Mouse (Mus musculus) liver, embryonic 11.5 days (tissue): ENCODE results near the gene Gm10591. TPM values are rescaled to one million over a fixed set of nuclear protein-coding genes. Genes with fewer than 3 reads are reported as not detected.
"Not testable (repeated sequence)": the region's sequence is repeated elsewhere in the genome, so short reads cannot be mapped to it uniquely, and the experiment has no call there.

Experiments
- ATAC-seq: fragments of 200-750 bp; cut with Nextera tagmentation; replicated peaks from 2 replicates; pipeline ENCODE4 v1.8.0; 2017; ENCODE audit warnings: moderate number of reproducible peaks, mild to moderate bottlenecking, moderate TSS enrichment, moderate library complexity; ENCODE audit not compliant: low FRiP score
- DNase-seq: peaks from one replicate; pipeline ENCODE4 v3.0.0-alpha.2; 2017; ENCODE audit warnings: low spot score
- H3K27ac ChIP-seq: fragments of 300-500 bp; sonication (generic); 2 replicates; pipeline ENCODE4 v1.5.1; 2014; ENCODE audit warnings: mild to moderate bottlenecking, low read depth, low read length, control low read depth
- H3K27me3 ChIP-seq: fragments of 300-500 bp; sonication (generic); replicated peaks from 2 replicates; pipeline ENCODE4 v1.6.1; 2014; ENCODE audit warnings: low read length, mixed read lengths; ENCODE audit not compliant: control insufficient read depth, insufficient read depth
- H3K36me3 ChIP-seq: fragments of 300-500 bp; sonication (generic); 2 replicates; pipeline ENCODE4 v1.6.1; 2014; ENCODE audit warnings: mild to moderate bottlenecking, low read length, moderate library complexity, mixed read lengths; ENCODE audit not compliant: control insufficient read depth, insufficient read depth
- H3K4me1 ChIP-seq: fragments of 300-500 bp; sonication (generic); replicated peaks from 2 replicates; pipeline ENCODE4 v1.6.1; 2014; ENCODE audit warnings: low read length, mixed read lengths; ENCODE audit not compliant: control insufficient read depth, insufficient read depth
- H3K4me2 ChIP-seq: fragments of 300-500 bp; sonication (generic); 2 replicates; pipeline ENCODE4 v1.6.1; 2014; ENCODE audit warnings: mild to moderate bottlenecking, control low read depth, moderate library complexity
- H3K4me3 ChIP-seq: fragments of 300-500 bp; sonication (generic); 2 replicates; pipeline ENCODE4 v1.5.1; 2014; ENCODE audit warnings: low read depth, low read length, control low read depth
- H3K9ac ChIP-seq: fragments of 300-500 bp; sonication (generic); 2 replicates; pipeline ENCODE4 v1.6.1; 2014; ENCODE audit warnings: low read depth, low read length, control low read depth
- H3K9me3 ChIP-seq: fragments of 300-500 bp; sonication (generic); 2 replicates; pipeline ENCODE4 v1.6.1; 2016; ENCODE audit warnings: low read length, inconsistent platforms, mixed read lengths; ENCODE audit not compliant: control insufficient read depth
- WGBS: fragments of 180-500 bp; shearing (Covaris S2); extraction: QIAGEN DNeasy Blood & Tissue Kit; methylation state at CpG from one replicate; pipeline ENCODE4 v1.1.7; 2014; 5-methylcytosine and 5-hydroxymethylcytosine counted together
- polyA plus RNA-seq: library from polyadenylated mRNA; unstranded; fragments of >200 nt; fragmentation: Nextera tagmentation; extraction: Ambion mirVana; gene quantifications from 2 replicates; pipeline ENCODE4 v1.2.1, GENCODE M21; 2014

The Gm10591 gene
- polyA plus RNA-seq, result not detected in 2 replicates

DNA sequence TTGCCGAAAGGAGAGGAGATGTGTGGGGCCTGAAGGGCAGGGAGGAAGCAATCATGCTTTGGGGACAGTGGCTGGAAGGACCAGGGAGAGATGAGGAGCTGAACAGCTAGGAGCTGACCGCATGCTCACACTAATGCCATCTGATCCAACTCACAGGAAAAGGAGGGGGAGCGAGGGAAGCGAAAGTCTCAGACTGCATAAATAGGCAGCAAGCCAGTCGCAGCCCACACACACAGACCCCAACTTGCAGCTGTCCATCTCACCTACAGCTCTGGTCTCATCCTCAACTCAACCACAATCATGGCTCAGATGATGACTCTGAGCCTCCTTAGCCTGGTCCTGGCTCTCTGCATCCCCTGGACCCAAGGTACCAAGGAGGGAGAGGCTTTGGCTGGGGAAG is at the start of gene Gm10591:
Gene Gm10591 (plus strand): TSS at position 301 of the 400 bp plus-strand sequence.
- not testable (repeated sequence) for H3K27ac ChIP-seq, H3K9ac ChIP-seq, H3K4me1 ChIP-seq, DNase-seq, H3K27me3 ChIP-seq, H3K36me3 ChIP-seq, ATAC-seq, H3K4me2 ChIP-seq, H3K4me3 ChIP-seq, H3K9me3 ChIP-seq
- WGBS, result no CpG with 5 or more reads among the region's 5 CpGs

DNA sequence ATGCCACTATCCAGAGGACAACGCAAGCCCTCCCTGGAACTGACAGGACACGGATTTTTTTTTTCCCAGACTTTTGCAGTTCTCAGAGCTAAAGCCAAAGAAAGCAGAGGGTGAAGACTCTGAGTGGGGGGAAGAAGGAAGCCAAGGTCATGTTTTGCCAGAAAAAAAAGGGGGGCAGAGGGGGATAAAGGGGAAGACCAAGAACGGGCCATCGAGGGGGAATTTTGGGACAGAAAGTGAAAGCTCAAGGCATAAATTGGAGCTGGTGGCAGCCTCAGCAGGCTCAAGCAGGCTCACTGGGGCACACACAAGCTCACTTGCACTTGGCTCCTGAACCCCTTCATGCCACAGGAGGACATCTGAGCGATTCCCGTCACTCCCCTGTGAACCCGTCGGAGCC is 17.4 kb downstream of the Gm10591 start, which contains the start of gene Gm2564:
Gene Gm2564 (plus strand): TSS at position 301 of the 400 bp plus-strand sequence.
- no CpG with 5 or more reads among the region's 8 CpGs for WGBS
- H3K27ac ChIP-seq, result not testable (repeated sequence)

DNA sequence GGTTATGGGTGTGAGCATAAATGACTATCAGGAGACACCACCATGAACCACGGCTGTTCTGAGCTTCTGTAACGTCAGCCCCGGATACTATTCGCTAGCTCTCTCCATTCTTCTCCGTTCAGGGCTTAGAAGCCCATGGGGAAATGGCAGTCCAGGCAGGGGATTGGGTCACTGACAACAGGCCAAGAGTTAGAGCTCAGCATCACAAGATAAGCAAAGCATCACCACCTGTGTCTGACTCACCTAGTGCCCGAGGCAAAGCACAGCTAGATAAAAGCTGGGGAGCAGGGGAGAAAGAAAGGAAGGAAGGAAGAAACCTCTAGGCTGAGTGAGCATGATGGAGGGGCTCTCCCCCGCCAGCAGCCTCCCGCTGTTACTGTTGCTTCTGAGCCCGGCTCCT is 43.0 kb downstream of the Gm10591 start, which contains the start of gene Ccl27b:
Gene Ccl27b (plus strand): TSS at position 301 of the 400 bp plus-strand sequence.
- not testable (repeated sequence) for H3K4me2 ChIP-seq, H3K36me3 ChIP-seq, H3K4me3 ChIP-seq, H3K9me3 ChIP-seq, ATAC-seq, H3K27me3 ChIP-seq, H3K27ac ChIP-seq, H3K4me1 ChIP-seq, DNase-seq, H3K9ac ChIP-seq
- WGBS, result no CpG with 5 or more reads among the region's 9 CpGs

More for the DNA sequence above, 17.4 kb downstream of the Gm10591 start, which contains the start of gene Gm2564:
- H3K9ac ChIP-seq, ATAC-seq, H3K4me3 ChIP-seq, H3K9me3 ChIP-seq, DNase-seq, H3K4me2 ChIP-seq, H3K36me3 ChIP-seq, H3K27me3 ChIP-seq, H3K4me1 ChIP-seq: not testable (repeated sequence)

DNA sequence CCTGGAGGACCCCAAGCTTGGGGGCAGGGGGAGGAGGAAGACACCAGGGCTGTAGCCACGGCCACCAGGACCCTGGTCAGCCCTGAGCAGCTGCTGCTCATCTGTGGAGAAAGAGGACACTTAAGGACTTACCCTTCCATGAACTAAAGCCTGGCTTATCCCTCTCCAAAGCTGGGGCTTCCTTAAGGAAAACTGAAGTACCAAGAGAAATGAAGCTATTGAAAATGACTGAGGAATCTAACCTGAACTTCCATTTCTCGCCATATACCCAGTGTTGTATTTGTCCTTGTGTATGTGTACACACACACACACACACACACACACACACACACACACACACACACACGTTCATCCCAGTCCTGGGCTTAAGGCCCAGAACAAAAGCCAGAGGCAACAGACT is 49.8 kb downstream of the Gm10591 start, which contains the start of gene Il11ra2:
Gene Il11ra2 (minus strand): TSS at position 101 of the 400 bp plus-strand sequence.
- not testable (repeated sequence) for ATAC-seq, H3K36me3 ChIP-seq, H3K9me3 ChIP-seq, H3K27me3 ChIP-seq, H3K4me1 ChIP-seq, H3K4me2 ChIP-seq, H3K9ac ChIP-seq, H3K4me3 ChIP-seq, DNase-seq, H3K27ac ChIP-seq
- no CpG with 5 or more reads among the region's 3 CpGs for WGBS

Other genes starting within 250 kb of the Gm10591 start
- gene Gm21586, start 172.8 kb upstream of the Gm10591 start, polyA plus RNA-seq, result not detected in 2 replicates
- not detected in 2 replicates for gene Gm2163, start 145.4 kb upstream of the Gm10591 start, polyA plus RNA-seq
- not detected in 2 replicates for gene Fam205a2, start 84.0 kb upstream of the Gm10591 start, polyA plus RNA-seq
- not detected in 2 replicates for gene Gm2564, start 17.5 kb downstream of the Gm10591 start, polyA plus RNA-seq
- not detected in 2 replicates for gene Ccl27b, start 43.1 kb downstream of the Gm10591 start, polyA plus RNA-seq
- not detected in 2 replicates for gene Il11ra2, start 49.7 kb downstream of the Gm10591 start, polyA plus RNA-seq
- not detected in 2 replicates for gene 4930578G10Rik, start 123.3 kb downstream of the Gm10591 start, polyA plus RNA-seq
- not detected in 2 replicates for gene Ccl19, start 144.4 kb downstream of the Gm10591 start, polyA plus RNA-seq
- gene Ccl21a, start 161.8 kb downstream of the Gm10591 start, polyA plus RNA-seq, result 0.65 and 1.2 TPM in 2 replicates
- 0.22 and 0.29 TPM in 2 replicates for gene Fam205a1, start 241.7 kb downstream of the Gm10591 start, polyA plus RNA-seq
- 0.11 and 0.18 TPM in 2 replicates for gene Gm12394, start 244.6 kb downstream of the Gm10591 start, polyA plus RNA-seq